Mouse (Mus musculus) G1E-ER4 (cell line): Measurements from ENCODE around the gene Tmem102. TPM values are rescaled to one million over a fixed set of nuclear protein-coding genes. Genes with fewer than 3 reads are reported as not detected.

Experiments
- GATA1 ChIP-seq: IDR thresholded peaks from one replicate; pipeline ENCODE4 v1.8.0; 2012; ENCODE audit warnings: low read length, inconsistent platforms
- polyA plus RNA-seq: library from polyadenylated mRNA; stranded (reverse); fragments of >175 nt; gene quantifications from 2 replicates; pipeline ENCODE4 v1.2.3, GENCODE M21; 2012

The Tmem102 gene
- polyA plus RNA-seq, 1 experiment, result not detected

DNA sequence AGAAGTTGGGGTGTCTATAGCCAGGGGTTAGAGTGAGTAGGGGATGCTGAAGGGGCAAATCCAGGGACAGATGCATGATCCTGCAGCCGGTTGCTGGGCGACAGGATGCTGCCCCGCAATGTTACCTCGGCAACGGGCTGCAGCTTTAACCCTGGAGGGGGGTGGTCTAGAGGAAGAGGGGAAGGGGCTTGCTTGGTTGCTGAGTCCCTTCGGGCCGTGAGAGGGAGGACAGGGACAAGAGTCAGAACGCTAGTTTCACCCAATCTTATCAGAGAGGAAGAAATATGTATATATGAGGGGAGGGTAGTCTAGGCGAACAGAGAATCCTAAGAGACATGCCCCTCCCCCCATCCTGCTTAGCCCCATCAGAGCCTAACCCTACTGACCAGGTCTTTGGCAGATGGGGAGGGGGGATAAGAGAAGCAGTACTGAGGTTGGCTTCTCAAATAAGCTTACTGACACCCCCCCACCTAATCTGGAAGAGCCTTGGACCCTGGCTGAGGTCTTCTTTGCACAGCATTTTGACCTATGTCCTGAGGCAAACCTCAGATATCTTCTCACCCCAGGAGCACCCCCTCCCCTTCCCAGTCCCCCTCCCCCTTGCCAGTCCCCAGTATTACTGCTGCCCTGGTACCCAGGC, 30.0 kb upstream of the Tmem102 start:
- TF ChIP-seq GATA1, result no peak

DNA sequence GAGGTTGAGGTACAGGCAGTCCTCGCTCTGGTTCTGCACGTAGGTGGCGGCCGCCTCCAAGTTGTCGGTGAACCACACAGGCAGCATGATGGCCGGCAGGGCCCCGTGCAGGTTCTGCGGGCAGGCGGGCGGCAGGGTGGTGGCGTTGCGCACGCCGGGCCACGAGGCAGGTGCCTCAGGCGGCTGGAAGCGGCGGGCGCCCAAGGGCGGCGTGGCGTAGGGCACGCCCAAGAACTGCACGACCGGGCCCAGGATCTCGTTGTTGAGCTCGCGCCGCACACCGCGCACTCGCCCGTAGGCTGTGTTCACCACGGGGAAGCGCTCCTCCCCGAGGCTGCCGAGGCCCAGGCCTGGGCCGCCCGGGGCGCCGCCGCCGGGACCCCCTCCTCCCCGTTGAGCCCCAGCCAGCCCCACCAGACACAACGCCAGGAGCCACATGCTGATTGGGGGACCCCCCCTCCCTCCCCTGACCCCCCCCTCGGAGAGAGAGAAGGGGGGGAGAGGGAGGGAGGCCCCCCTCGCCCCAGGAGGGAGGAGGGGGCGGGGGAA, 28.7 kb upstream of the Tmem102 start:
- no peak for TF ChIP-seq GATA1

DNA sequence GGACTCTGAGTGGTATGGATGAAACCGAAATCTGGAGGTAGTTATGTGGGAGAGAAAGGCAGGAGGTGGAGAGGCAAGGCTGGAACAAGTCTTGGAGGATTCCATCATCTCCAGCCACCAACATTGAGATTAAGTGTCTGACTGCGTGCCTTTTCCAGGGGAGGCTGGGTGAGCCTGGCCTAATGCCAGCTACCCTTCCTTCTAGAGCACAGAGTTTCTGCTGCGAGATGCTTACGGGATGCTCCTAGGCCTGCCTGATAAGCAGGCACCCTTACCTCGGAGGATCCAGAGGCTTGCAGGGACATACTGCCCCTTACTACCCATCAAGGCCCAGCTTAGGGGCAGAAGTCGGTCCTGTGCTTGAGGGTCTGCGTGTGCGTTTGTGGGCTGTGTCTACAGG, 28.1 kb upstream of the Tmem102 start:
- TF ChIP-seq GATA1, result no peak

DNA sequence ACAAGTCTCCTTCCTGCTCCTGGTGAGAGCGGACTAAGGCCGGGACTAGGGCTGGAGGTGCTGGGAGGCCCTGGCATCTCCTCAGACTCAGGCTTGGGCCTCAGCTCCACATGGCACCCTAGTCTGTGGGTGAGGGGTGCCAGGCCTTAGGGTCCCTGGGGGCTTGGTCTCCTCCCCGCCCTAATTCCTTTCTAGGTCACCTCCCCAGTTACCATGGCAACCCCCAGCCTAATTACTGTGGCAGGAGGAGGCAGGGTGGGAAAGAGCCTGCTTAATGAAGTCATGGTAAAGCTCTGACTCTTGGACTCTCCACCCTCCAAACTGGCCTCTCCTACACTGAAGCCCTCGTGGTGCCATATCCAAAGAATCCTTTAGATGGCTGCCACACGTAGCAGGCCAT, 23.4 kb upstream of the Tmem102 start:
- TF ChIP-seq GATA1, result no peak

DNA sequence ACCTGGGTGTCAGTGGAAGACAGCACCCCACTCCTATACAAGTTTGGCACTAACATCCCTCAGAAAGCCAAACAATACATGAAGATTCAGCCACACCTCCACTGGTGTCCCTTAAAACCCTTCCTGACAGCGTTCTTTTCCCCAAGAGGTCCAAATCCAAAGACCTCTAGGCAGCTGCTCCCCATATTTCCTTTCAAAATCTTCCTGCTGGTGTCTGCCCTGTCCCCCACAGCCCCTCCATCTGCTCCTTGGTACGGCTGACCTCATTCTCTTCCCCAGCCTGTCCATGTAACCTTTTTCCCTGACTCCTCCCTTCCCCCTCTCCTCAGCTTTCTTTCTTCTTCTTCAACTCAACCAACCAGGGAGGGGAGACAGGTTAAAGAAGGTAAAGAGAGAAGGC, 18.0 kb upstream of the Tmem102 start:
- no peak for TF ChIP-seq GATA1

DNA sequence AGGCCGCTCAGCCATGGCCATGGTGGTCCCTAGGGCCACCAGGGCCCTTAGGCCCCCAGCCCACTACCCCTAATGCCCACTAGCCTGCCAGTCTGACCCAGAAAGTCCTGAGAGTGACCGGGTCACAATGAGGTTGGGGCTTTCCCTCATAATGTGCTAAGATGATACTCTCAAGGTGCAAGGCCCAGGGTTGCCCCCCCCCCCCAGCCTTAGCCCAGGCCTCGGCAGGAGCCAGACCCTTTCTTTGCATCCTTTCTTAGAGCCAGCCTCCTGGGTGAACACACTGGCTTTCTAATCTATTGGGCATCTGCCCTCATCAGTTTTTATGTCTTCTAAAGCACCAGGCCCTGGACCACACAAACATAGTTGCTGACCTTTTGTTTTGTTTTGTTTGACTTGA, 16.7 kb upstream of the Tmem102 start, which contains the start of gene Spem1:
Gene Spem1, minus strand, starts transcription at position 101 of the 400 bp plus-strand sequence.
- no peak for TF ChIP-seq GATA1

DNA sequence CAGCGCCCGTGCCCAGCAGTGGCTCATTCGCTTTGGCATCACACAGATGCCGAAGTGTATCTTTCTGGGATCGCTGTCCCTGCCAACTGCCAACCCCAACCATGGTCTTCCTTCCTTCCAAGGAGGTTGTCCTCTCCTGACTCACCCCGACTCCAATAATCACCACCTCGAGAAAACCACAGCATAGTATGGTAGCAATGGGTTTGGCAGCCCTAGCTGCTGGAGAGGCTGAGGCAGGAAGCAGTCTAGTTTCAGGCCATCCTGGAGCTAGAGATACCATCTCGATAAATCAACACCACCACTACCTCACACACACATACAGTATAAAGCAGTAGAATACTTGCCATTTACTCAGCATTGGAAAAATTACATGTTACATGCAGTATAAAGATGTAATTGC, 13.4 kb upstream of the Tmem102 start:
- no peak for TF ChIP-seq GATA1

DNA sequence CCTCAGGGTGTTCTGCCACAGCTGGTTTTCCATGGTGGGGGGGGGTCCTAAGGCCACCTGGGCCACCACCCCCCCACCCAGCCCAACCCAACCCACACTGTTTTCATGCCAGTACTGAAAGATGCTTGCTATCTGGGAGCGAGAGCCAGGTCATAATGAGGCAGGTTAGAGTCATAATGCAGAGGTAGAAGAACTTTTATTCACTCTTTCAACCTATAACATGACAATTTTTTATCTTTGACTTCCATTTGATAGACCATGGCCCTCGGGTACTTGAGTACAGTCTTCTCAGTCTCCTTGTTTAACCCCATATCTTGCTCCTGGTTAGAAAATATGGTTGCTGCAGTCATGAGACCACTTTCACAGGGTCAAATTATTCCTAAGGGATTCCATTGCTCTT, 12.9 kb upstream of the Tmem102 start, which contains the start of gene Spem2:
Gene Spem2, minus strand, starts transcription at position 101 of the 400 bp plus-strand sequence.
- TF ChIP-seq GATA1, result no peak

DNA sequence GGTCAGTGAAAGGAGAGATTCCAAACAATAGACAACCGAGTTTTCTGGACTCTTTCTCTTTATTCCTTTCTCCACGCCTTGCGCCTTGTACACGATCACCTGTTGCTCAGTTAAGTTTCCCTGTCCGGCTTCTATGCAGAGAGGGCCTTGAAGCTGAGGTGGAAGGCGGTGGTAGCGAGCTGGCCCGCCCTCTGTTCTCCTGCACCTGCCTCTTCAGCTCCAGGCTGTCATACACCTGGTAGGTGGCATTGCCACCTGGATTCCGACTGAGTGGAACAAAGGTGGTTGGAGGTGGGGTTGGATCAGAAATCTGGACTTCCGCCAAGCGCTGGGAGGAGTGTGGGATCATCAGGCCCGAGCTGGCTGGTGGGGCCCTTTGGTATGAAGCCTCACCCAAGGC, 11.1 kb upstream of the Tmem102 start:
- TF ChIP-seq GATA1, result no peak

DNA sequence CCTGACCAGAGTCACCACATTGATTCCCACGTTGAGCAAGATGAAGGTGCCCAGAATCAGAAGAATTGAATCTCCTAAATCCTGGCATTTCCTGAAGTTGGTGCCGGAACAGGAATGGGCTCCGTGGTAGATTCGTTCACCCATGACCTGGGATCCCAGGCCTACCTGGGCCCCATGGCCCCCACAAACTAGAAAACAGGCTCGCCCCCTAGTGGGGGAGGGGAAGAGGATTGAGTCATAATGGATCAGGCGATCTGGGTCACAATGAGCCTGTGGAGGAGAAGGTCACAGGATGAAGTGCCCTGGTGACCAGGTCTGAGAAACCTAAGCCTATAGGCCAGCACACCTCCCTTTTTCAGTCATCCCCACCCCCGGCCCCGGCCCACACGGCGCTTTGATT, 9.7 kb upstream of the Tmem102 start, which contains the start of gene Gm39566:
Gene Gm39566, minus strand, starts transcription at position 144 of the 400 bp plus-strand sequence.
- no peak for TF ChIP-seq GATA1

DNA sequence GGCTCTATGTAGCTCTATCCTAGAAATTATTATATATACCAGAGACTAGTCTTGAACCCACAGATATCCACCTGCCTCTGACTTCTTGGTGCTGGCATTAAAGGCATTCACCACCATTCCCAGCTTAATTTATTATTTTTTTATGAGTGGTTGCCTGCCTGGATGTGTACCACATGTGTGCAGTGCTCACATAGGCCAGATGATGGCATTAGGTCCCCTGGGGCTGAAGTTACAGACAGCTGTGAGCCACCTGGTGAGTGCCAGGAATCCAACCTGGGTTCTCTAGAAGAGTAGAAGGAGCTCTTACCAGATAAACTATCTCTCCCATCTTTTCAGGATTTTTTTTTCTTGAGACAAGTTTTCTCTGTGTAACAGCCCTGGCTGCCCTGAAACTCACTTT, 4.9 kb upstream of the Tmem102 start:
- TF ChIP-seq GATA1, result no peak

DNA sequence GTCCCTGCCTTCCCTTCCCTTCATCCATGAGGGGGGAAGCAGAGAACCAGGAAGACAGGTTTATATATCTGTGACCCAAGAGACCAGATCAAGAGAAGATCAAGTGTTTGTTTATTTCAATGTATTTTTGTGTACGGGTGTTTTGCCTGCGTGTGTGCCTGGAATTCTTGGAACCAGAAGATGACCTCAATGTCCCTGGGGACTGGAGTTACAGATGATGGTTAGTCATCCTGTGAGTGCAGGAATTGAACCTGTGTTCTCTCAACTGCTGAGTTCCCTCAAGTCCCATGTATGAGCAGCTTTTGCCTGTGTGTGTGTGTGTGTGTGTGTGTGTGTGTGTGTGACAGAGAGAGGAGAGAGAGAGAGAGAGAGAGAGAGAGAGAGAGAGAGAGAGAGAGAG, 2.2 kb upstream of the Tmem102 start:
- TF ChIP-seq GATA1, result no peak

DNA sequence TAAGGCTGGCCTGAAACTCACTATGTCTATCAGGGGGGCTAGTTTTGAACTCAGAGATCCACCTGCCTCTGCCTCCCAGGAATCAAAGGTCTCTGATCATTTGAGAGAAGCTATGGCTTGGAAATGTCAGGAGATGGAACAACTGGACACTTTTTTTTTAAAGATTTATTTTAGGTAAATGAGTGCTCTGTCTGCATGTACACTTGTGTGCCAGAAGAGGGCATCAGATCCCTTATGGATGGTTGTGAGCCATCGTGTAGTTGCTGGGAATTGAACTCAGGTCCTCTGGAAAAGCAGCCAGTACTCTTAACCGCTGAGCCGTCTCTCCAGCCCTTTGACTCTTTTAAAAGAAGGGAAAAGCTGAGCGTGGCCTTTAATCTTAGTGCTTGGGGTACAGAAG, 954 bp upstream of the Tmem102 start:
- TF ChIP-seq GATA1, result no peak

DNA sequence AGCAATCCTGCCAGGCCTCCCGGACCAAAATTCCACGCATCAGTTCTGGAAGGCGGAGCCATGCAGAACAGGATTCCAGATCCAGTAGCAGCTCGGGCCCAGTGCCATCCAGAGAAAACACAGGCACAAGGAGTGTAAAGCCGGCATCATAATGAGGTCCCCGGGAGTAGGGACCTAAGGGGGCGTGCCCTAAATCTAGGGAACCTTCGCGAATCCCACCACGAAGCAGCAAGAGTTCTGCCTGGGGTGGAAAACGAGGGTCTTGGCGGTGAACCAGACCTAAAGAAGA, 828 bp downstream of the Tmem102 start:
- TF ChIP-seq GATA1, result no peak

DNA sequence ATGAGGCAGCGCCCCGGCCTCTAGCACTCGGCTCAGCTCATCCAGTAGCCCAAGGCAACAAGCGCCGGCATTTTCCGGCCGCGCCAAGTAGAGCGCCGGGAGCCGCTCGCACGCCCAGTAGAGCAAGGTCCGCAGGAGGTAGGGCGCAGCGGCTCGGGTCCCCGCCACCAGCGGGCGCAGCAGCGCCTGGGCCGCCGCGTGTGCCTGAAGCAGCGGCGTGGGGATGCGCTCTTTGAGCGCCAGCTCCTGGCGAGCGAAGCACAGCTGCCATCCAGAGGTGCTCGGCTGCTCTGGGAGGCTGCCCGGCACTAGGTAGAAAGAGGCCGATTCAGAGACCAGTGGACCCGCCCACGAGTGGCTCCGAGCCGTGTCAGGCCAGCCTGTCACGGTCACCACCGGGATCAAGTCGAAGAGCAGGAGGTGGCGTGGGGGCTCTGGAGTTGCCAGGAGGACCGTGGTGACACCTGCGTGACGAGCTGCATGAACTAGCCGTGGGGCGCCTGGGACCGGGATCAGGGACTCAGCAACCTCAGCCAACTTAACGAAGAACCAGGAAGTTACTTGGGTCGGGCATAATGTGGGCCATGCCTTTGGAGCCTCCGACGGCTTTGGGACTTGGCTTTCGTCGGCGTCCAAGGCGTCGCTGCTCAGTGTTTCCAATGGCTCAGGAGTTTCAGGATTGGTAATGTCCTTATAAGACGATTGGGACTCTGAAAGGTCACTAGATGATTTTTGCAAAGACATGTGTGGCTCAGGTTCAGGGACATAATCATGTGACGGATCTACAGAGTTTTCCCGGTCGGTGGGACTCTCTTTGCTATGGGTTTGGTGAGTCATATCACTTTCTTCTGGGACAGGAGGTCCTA, 1.4 kb downstream of the Tmem102 start:
- TF ChIP-seq GATA1, result no peak

DNA sequence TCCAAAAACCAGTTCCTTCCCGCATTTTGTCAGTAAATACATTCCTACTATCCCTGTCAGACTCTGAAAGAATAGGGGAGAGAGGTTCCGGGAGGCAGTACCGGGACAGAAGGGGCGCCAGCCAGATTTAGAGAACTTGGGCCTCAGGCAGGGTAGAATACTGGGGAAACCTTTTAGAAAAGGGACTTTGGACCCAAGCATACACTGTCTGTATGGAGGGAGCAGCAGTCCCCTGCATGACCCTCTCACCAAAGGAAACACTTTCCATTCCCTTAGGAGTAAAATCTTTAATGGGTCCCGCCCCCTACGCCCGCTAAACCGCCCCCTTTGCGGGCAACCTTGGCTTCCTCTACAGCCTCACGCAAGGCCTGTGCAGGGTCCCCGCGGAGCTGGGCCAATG, 2.1 kb downstream of the Tmem102 start:
- TF ChIP-seq GATA1, result no peak

DNA sequence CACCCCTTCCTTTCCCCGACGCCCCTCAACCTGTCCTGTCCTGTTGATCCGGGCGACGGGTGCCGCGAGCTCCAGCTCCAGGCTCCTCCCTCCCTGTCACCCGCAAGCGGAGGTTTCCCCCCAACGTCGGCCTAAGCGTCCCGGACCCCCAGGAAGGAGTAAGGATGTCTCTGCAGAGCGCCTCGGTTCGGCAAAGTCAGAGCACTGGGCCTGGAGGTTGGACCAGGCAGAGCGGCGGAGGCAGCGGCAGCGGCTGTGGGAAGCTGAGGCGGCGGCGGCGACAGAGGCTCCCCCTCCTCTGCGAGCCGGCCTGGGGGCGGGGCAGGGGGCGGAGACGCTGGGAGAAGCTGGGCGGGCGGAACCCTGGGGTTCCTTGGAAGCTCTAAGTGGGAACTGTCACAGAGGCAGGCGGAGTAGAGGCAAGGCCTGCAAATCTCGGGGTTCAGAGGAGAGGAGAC, 2.7 kb downstream of the Tmem102 start:
- no peak for TF ChIP-seq GATA1
